Mouse (Mus musculus) adrenal gland, postnatal 4 days (tissue): ENCODE results near the gene Shbg. TPM values are rescaled to one million over a fixed set of nuclear protein-coding genes. Genes with fewer than 3 reads are reported as not detected.
A peak's percentile ranks its signal among the peaks of the same experiment; 100 is the strongest.

ENCODE experiments used
- DNase-seq, 2 experiments: peaks; one replicate each; pipeline ENCODE4 v3.0.0; 2021 to 2022; ENCODE audit warnings: low spot score in 2 of 2, mixed read lengths in 2 of 2
- total RNA-seq, 2 experiments: library from RNA; stranded (reverse); gene quantifications; 2 replicates each; pipeline ENCODE4 v1.2.3; 2021

Shbg gene
- total RNA-seq, 2 experiments from 2014 or later = 0.59 TPM; not detected in 1

GRCm38 (mm10) chr11:69601768-69602167 is 15.9 kb downstream of the Shbg start:
- no peak for DNase-seq

DNA sequence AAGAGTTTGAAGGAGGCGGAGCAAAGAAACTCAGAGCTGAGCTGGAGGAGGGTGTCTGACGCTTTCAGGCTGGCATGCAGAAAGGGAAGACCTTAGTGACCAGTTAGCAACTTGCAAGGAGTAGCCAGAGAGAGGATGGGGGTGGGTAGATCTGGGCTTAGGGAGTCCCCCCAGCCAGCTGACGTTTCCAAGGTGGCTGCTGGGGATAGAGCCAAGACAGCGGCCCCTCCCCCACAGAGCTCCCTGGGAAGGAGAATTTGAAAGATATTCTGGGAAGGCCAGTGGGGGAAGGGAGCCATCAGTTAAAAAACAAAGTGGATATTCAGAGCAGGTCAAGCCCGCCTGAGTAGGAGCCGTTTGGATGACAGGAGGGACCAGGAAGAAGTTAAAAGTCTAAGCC is 17.6 kb downstream of the Shbg start:
- DNase-seq = peak in 1 of 2 experiments; percentile 39

DNA sequence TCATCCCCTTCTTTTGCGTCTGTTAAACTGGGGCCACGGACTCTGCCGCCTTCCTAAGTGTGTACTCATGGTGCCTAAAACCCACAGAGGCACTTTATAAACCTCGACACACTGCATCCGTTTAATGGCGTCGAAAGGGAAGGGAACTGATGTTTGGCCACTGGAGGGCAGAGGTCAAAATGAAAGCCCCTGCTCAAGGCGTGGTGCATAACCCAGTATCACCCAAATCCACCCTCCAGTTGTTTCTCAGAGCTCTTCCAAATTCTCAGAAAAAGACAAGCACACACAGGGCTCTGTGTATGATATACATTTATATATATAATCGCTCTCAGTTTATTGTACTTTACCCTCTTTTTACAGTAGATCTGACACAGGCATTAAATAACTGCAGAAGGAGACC is 18.3 kb downstream of the Shbg start:
- DNase-seq = no peak

- no peak for DNase-seq
Observed at GRCm38 (mm10) chr11:69594853-69595252, 22.9 kb downstream of the Shbg start.

GRCm38 (mm10) chr11:69592799-69593198 is 24.9 kb downstream of the Shbg start:
- no peak for DNase-seq

- DNase-seq = no peak
Observed at GRCm38 (mm10) chr11:69591899-69592637, 25.6 kb downstream of the Shbg start.

DNA sequence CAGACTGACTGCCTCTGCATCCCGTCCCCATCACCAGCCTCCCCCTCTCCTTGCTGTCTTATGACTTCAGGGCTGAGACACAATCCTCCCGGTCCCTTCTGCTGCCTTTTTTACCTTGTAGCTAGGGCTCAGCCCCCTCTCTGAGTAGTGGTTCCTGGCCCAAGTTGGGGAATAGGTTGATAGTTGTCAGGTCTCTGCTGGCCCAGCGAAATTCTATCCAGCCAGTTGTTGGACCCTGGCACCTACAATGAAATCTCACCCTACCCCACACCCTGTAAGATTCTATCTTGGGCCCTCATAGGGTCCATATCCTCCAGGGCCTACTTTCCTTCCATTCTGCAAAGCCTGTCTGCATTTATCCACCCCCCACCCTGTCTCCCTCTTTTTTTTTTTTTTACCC is 26.3 kb downstream of the Shbg start:
- DNase-seq = no peak

DNA sequence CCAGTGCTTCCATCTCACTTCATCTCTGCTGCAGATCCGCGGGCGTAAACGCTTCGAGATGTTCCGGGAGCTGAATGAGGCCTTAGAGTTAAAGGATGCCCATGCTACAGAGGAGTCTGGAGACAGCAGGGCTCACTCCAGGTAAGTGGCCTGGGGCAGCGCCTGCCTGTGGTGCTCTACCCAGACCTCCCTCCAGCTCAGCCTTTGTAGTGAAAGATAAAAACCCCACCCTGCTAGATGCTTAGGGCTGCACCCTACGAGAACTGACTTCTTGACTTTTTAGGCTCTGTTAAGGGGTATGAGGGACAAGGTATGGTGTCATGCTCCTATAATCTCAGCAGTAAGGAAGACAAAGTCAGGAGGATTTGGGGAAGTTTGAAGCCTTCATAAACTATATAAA is 27.1 kb downstream of the Shbg start:
- no peak for DNase-seq

- DNase-seq = no peak
Observed at GRCm38 (mm10) chr11:69589207-69589834, 28.4 kb downstream of the Shbg start.

- no peak for DNase-seq
Observed at GRCm38 (mm10) chr11:69585718-69586325, 31.9 kb downstream of the Shbg start.

DNA sequence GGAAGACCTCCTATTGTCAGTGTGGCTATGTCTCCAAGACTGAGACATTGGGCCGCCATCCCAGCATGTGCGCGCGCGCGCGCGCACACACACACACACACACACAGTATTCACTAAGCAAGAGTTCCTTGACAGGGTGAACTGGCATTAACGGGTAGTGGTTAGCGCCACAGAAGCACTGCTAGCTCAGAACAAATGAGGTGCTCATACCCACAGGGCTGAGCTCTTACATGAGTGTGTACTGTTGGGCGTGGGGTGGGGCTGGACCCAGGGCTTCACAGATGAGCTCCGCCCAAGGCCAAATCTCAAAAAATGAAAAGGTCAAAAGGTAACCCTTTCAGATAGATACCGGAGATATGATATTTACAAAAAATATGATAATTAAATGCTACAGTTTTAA is 32.8 kb downstream of the Shbg start:
- no peak for DNase-seq

- DNase-seq = no peak
Observed at GRCm38 (mm10) chr11:69584008-69584407, 33.7 kb downstream of the Shbg start.

- no peak for DNase-seq
Observed at GRCm38 (mm10) chr11:69582230-69582805, 35.4 kb downstream of the Shbg start.

GRCm38 (mm10) chr11:69581814-69582213 is 35.9 kb downstream of the Shbg start:
- no peak for DNase-seq

DNA sequence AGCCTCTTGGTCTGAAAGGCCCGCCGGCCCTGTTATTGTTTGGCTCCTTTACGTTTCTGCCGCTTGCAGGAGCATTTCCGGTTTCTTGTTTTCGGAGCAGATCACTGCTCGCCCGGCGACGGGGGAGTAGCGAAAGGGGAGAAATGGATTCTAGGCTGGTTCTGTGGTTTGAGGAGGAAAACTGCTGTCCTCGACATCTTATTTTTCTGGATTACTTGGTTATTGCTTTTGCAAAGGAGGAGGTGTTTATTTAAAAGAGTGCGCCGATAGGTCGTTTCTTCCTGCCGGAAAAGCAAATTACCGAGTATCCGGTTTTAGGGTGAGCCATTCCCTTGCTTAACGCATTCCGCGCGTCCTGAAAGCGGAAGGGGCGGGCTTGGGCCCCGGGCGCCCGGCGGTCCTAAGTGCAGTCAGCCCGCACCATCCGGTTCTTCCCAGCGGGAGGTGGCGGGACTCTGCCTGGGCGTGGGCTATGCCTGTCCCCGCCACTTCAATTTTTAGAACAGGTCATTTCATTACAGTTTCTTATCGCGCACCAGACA is 36.5 kb downstream of the Shbg start:
- DNase-seq = peak; percentile 69 to 80

DNA sequence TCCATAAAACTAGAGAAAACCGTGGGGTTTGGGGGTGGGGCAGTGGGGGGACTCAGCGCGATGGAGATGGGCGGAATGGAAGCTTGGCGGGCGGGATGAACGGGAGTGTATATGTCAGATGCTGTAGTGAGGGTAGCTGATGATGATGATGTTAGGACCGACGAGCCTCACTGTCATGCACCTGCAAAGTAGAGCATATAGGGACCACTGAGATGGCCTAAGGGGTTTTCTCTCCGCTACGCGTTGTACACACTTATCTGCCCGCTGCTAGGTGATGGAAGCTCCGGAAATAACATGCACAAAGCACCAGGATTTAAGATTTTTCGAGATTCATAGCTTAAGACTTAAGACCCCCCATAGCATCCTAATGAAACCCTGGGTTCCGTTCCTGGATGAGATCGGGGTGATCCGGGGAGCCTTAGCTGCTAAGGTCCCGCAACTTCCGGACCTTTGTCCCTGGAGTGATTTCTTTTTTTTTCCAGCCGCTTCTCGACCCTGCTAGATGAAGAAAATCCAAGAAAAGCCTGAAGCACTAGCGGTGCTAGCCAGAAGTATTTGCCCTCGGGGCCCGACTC is 37.0 kb downstream of the Shbg start:
- DNase-seq = no peak

DNA sequence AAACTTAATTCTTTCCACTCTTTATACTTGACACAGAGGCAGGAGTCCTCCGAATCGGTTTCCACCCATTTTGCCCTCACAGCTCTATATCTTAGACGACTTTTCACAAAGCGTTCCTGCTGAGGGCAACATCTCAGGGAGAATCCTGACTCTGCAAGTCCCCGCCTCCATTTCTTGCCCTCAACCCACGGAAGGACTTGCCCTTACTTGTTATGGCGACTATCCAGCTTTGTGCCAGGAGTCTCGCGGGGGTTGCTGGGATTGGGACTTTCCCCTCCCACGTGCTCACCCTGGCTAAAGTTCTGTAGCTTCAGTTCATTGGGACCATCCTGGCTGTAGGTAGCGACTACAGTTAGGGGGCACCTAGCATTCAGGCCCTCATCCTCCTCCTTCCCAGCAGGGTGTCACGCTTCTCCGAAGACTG is 37.6 kb downstream of the Shbg start, which contains the start of the genes Wrap53 and Trp53:
Gene Wrap53, minus strand, starts transcription at position 165 of the 424 bp plus-strand sequence.
Gene Trp53, plus strand, starts transcription at position 269 of the 424 bp plus-strand sequence.
- peak; percentile 62 to 86 for DNase-seq

- DNase-seq = peak; percentile 96 to 97
Observed at GRCm38 (mm10) chr11:69579128-69580017, 38.3 kb downstream of the Shbg start.

DNA sequence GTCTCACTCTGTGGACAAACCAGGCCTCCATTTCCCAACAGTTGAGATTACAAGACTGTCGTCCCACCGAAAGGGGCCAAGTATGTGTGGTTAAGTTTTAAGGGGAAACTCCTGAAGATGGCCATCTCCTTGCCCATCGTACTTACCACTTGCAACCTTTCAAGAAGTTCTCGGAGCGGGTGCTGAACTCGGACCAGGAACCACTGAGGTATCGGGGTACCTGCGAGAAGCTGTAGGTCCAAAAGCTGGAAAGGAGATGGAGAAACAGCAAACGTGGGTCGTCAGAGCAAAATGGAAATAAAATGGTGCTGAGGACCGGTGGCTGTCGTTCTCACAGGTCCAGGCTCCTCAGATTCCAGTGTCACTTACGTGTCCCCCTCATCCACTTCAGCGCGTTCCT is 39.4 kb downstream of the Shbg start:
- no peak for DNase-seq

- DNase-seq = no peak
Observed at GRCm38 (mm10) chr11:69576307-69576706, 41.4 kb downstream of the Shbg start.
